Comparison of ENCODE assay signal across 9 mouse cellular contexts in genomic region chr17:47150636-47151035, GRCm38 (mm10).
A peak's percentile ranks its signal among the peaks of the same experiment; 100 is the strongest.
DNase-seq lines count a peak whose midpoint lies in the region; ATAC-seq and TF ChIP-seq lines count a peak whose summit lies in the region.
"Had no signal": no experiment of that assay in that cellular context is flagged by ENCODE, and none has a peak within 500 bp of the region (broad histone marks: within the 10 kb centered on the region; RNA-seq: fewer than 3 reads in every experiment).

No protein-coding gene starts in this region.

- TF ChIP-seq POLR2A in cortical plate, adult 2 months (IDR thresholded peaks at IDR 0.05; ENCODE audit: extremely low read depth, insufficient read depth, low read length) = no peak

- no peaks in the 10 kb centered on the region for H3K27me3 ChIP-seq in forebrain, embryonic 12.5 days
- no peaks in the 10 kb centered on the region for H3K27me3 ChIP-seq in forebrain, embryonic 10.5 days (ENCODE audit: poor library complexity, severe bottlenecking)
- H3K27me3 ChIP-seq in kidney, postnatal 0 days (ENCODE audit: insufficient read depth, low read length) = no peaks in the 10 kb centered on the region
- no peaks in the 10 kb centered on the region for H3K27me3 ChIP-seq in hindbrain, postnatal 0 days (ENCODE audit: insufficient read depth, low read length)
- H3K27me3 ChIP-seq: Patski had no signal

- H3K9me3 ChIP-seq in forebrain, embryonic 12.5 days = no peaks in the 10 kb centered on the region
- no peaks in the 10 kb centered on the region; the same call in 1 of the 2 replicates for H3K9me3 ChIP-seq in forebrain, embryonic 10.5 days
- H3K9me3 ChIP-seq in kidney, postnatal 0 days (replicated peaks; ENCODE audit: low read length) = no peaks in the 10 kb centered on the region
- H3K9me3 ChIP-seq in hindbrain, postnatal 0 days (ENCODE audit: low read length) = no peaks in the 10 kb centered on the region

- no peak for ATAC-seq in forebrain, embryonic 12.5 days (ENCODE audit: low FRiP score)
- no peak for ATAC-seq in kidney, postnatal 0 days (replicated peaks; ENCODE audit: low FRiP score, low read depth)
- ATAC-seq in hindbrain, postnatal 0 days = no peak
- ATAC-seq: Patski had no signal

- no peak overlapping the region for H3K4me3 ChIP-seq in forebrain, embryonic 12.5 days (replicated peaks)
- H3K4me3 ChIP-seq in forebrain, embryonic 10.5 days = no peak overlapping the region
- no peak overlapping the region for H3K4me3 ChIP-seq in kidney, postnatal 0 days (replicated peaks; ENCODE audit: low read depth, low read length)
- H3K4me3 ChIP-seq in cortical plate, adult 2 months (ENCODE audit: insufficient read depth, low read length) = no peak overlapping the region
- no peak overlapping the region for H3K4me3 ChIP-seq in hindbrain, postnatal 0 days (ENCODE audit: low read length)

- no peak overlapping the region for H3K9ac ChIP-seq in forebrain, embryonic 12.5 days
- H3K9ac ChIP-seq in kidney, postnatal 0 days (ENCODE audit: low read depth, low read length) = no peak overlapping the region; the same call in 1 of the 2 replicates
- 0 out of 2 replicates have a peak overlapping the region, but pooled peaks have one; percentile 47 for H3K9ac ChIP-seq in hindbrain, postnatal 0 days (replicated peaks; ENCODE audit: low read length)

- WGBS in forebrain, embryonic 12.5 days = 89% methylated on average over 6 of the region's 6 CpGs
- WGBS in forebrain, embryonic 10.5 days = 92% methylated on average over 6 of the region's 6 CpGs
- 77% methylated on average over 6 of the region's 6 CpGs for WGBS in kidney, postnatal 0 days
- 89% methylated on average over 6 of the region's 6 CpGs for WGBS in hindbrain, postnatal 0 days

- no peak overlapping the region for H3K4me2 ChIP-seq in forebrain, embryonic 12.5 days
- H3K4me2 ChIP-seq in kidney, postnatal 0 days (ENCODE audit: low read length) = peak overlapping the region; percentile 67; the same call in 1 of the 2 replicates
- no peak overlapping the region for H3K4me2 ChIP-seq in hindbrain, postnatal 0 days (ENCODE audit: low read depth, low read length)

- DNase-seq in forebrain, embryonic 10.5 days (ENCODE audit: extremely low spot score, low spot score) = no peak
- no peak for DNase-seq in kidney, postnatal 0 days (ENCODE audit: low spot score)
- no peak for DNase-seq in kidney, postnatal 36 days
- no peak for DNase-seq in hindbrain, postnatal 0 days (ENCODE audit: low spot score)
- no peak for DNase-seq in adipocyte (ENCODE audit: low spot score)
- no peak for DNase-seq in frontal cortex, adult 2 months (ENCODE audit: extremely low spot score in 1 of 2, low spot score in 1 of 2)

- H3K36me3 ChIP-seq in forebrain, embryonic 12.5 days (replicated peaks) = peaks cover 6% of the 10 kb centered on the region; the same call in 1 of the 2 replicates
- peaks cover 50% of the 10 kb centered on the region for H3K36me3 ChIP-seq in forebrain, embryonic 10.5 days (replicated peaks)
- no peaks in the 10 kb centered on the region for H3K36me3 ChIP-seq in kidney, postnatal 0 days (ENCODE audit: insufficient read depth, low read length)
- no peaks in the 10 kb centered on the region for H3K36me3 ChIP-seq in hindbrain, postnatal 0 days (ENCODE audit: insufficient read depth, low read length)

- no peak for TF ChIP-seq CTCF in kidney, postnatal 0 days (IDR thresholded peaks at IDR 0.05; ENCODE audit: low read depth)
- TF ChIP-seq CTCF in cortical plate, adult 2 months (IDR thresholded peaks at IDR 0.05; ENCODE audit: extremely low read depth, insufficient read depth, low read length) = no peak
- TF ChIP-seq CTCF in hindbrain, postnatal 0 days (IDR thresholded peaks at IDR 0.05; ENCODE audit: low read depth) = no peak

- H3K4me1 ChIP-seq in forebrain, embryonic 12.5 days = peaks cover 49% of the 10 kb centered on the region
- peaks cover 52% of the 10 kb centered on the region for H3K4me1 ChIP-seq in forebrain, embryonic 10.5 days
- peaks cover 19% of the 10 kb centered on the region for H3K4me1 ChIP-seq in kidney, postnatal 0 days (replicated peaks; ENCODE audit: insufficient read depth, low read length)
- peaks cover 6% of the 10 kb centered on the region for H3K4me1 ChIP-seq in cortical plate, adult 2 months (ENCODE audit: control insufficient read depth, insufficient read depth, low read length)
- H3K4me1 ChIP-seq in hindbrain, postnatal 0 days (ENCODE audit: insufficient read depth, low read length) = 0 out of 2 replicates have a peak, but pooled peaks cover 6% of the 10 kb centered on the region

- H3K27ac ChIP-seq in forebrain, embryonic 12.5 days = peak overlapping the region; percentile 77; the same call in 1 of the 2 replicates
- H3K27ac ChIP-seq in forebrain, embryonic 10.5 days = no peak overlapping the region
- peak overlapping the region; percentile 28; the same call in 1 of the 2 replicates for H3K27ac ChIP-seq in kidney, postnatal 0 days
- peak overlapping the region; percentile 81 for H3K27ac ChIP-seq in cortical plate, adult 2 months (ENCODE audit: insufficient read depth, low read length)
- peak overlapping the region; percentile 73 for H3K27ac ChIP-seq in hindbrain, postnatal 0 days
